Mouse (Mus musculus) G1E (cell line): ENCODE results near the gene Psip1.

Source experiments
- CTCF ChIP-seq: IDR thresholded peaks from 2 replicates; pipeline ENCODE4 v1.5.1; 2012; ENCODE audit warnings: low read depth, low read length, inconsistent platforms, mixed read lengths
- POLR2AphosphoS5 ChIP-seq: IDR thresholded peaks from 2 replicates; pipeline ENCODE4 v1.6.1; 2012; ENCODE audit warnings: low read depth, low read length, inconsistent platforms; ENCODE audit not compliant: insufficient replicate concordance
- TAL1 ChIP-seq: conservative IDR thresholded peaks from 2 replicates; pipeline ENCODE4 v1.6.1; 2012; ENCODE audit warnings: low read depth, low read length, inconsistent platforms, mixed read lengths

GRCm38 (mm10) chr4:83527921-83528320 is 41.7 kb upstream of the Psip1 start:
- TF ChIP-seq CTCF (peak; percentile 48; the same call in 1 of the 2 replicates), POLR2AphosphoS5 (no peak), TAL1 (no peak)
